Mouse (Mus musculus) gastrocnemius, postnatal 10 days (tissue): ENCODE measurements around the gene Acss3. TPM values are rescaled to one million over a fixed set of nuclear protein-coding genes. Genes with fewer than 3 reads are reported as not detected.

ENCODE experiments used
- DNase-seq: peaks from one replicate; pipeline ENCODE4 v3.0.0; 2021; ENCODE audit warnings: mixed read lengths
- long read RNA-seq, 2 experiments: library from polyadenylated mRNA; stranded (forward); transcript quantifications; one replicate each; pipeline ENCODE4 v2.0.0; 2021
- total RNA-seq, 2 experiments: library from RNA; stranded (reverse); gene quantifications; 2 replicates each; pipeline ENCODE4 v1.2.3; 2021

The Acss3 gene
- total RNA-seq = 1 to 10 TPM; 3.3 to 3.8 TPM
- long read RNA-seq, experiment 1, full-length matches to known transcripts = 1 of 2 reads
- long read RNA-seq, experiment 1, partial matches to known transcripts = 0 of 2 reads
- long read RNA-seq, experiment 1, other reads (novel, unspliced or antisense) = 1 of 2 reads
- long read RNA-seq, experiment 2, full-length matches to known transcripts = 2 of 5 reads
- long read RNA-seq, experiment 2, partial matches to known transcripts = 2 of 5 reads
- long read RNA-seq, experiment 2, other reads (novel, unspliced or antisense) = 1 of 5 reads

- peak; percentile 39 for DNase-seq
Observed at GRCm38 (mm10) chr10:107123529-107124335, at the start of gene Acss3. TSS of gene Acss3 (minus strand) at chr10:107123668.

GRCm38 (mm10) chr10:107172003-107172689, 48.7 kb upstream of the Acss3 start:
- DNase-seq = no peak

GRCm38 (mm10) chr10:107166486-107166885, 43.0 kb upstream of the Acss3 start:
- no peak for DNase-seq

- no peak for DNase-seq
Observed at GRCm38 (mm10) chr10:107148759-107149158, 25.3 kb upstream of the Acss3 start.

- DNase-seq = no peak
Observed at GRCm38 (mm10) chr10:107144016-107144415, 20.5 kb upstream of the Acss3 start.

GRCm38 (mm10) chr10:107142910-107143309, 19.4 kb upstream of the Acss3 start:
- no peak for DNase-seq

- no peak for DNase-seq
Observed at GRCm38 (mm10) chr10:107122744-107123528, 532 bp downstream of the Acss3 start.

GRCm38 (mm10) chr10:107121301-107121700, 2.2 kb downstream of the Acss3 start:
- no peak for DNase-seq

- DNase-seq = no peak
Observed at GRCm38 (mm10) chr10:107119135-107119534, 4.3 kb downstream of the Acss3 start.

GRCm38 (mm10) chr10:107116709-107117267, 6.7 kb downstream of the Acss3 start:
- no peak for DNase-seq

GRCm38 (mm10) chr10:107115930-107116642, 7.4 kb downstream of the Acss3 start:
- no peak for DNase-seq

- no peak for DNase-seq
Observed at GRCm38 (mm10) chr10:107115121-107115520, 8.3 kb downstream of the Acss3 start.

GRCm38 (mm10) chr10:107094452-107094851, 29.0 kb downstream of the Acss3 start:
- no peak for DNase-seq

GRCm38 (mm10) chr10:107053846-107054624, 69.4 kb downstream of the Acss3 start:
- DNase-seq = no peak

GRCm38 (mm10) chr10:107050489-107050888, 73.0 kb downstream of the Acss3 start:
- DNase-seq = no peak

- DNase-seq = no peak
Observed at GRCm38 (mm10) chr10:107042656-107043055, 80.8 kb downstream of the Acss3 start.

GRCm38 (mm10) chr10:107040837-107041236, 82.6 kb downstream of the Acss3 start:
- no peak for DNase-seq

- DNase-seq = no peak
Observed at GRCm38 (mm10) chr10:107040378-107040777, 83.1 kb downstream of the Acss3 start.

- DNase-seq = no peak
Observed at GRCm38 (mm10) chr10:107039211-107039610, 84.3 kb downstream of the Acss3 start.

GRCm38 (mm10) chr10:107024254-107024653, 99.2 kb downstream of the Acss3 start:
- no peak for DNase-seq
